Mouse (Mus musculus) MEL (cell line): ENCODE measurements around the gene Cdc42ep5. TPM values are rescaled to one million over a fixed set of nuclear protein-coding genes. Genes with fewer than 3 reads are reported as not detected.

Experiments used
- DNase-seq: peaks from one replicate; pipeline ENCODE4 v3.0.0; 2011; ENCODE audit warnings: low read depth, low spot score
- H3K27ac ChIP-seq: 2 replicates; pipeline ENCODE4 v1.5.1; 2012; ENCODE audit warnings: low read depth, mild to moderate bottlenecking, control low read depth, low read length, moderate library complexity; ENCODE audit not compliant: control insufficient read depth
- H3K27me3 ChIP-seq, 2 experiments: fragments of 150-350 bp in 1 of 2; sonication (generic) in 1 of 2; 2 replicates each; pipeline ENCODE4 v1.6.1; 2012; ENCODE audit warnings: low read length in 2 of 2, mild to moderate bottlenecking in 2 of 2, improper control_type of control experiment in 1 of 2, moderate library complexity in 1 of 2; ENCODE audit not compliant: insufficient read depth in 2 of 2, control insufficient read depth in 1 of 2
- H3K36me3 ChIP-seq, 2 experiments: 2 replicates each; pipeline ENCODE4 v1.6.1; 2012 to 2014; ENCODE audit warnings: low read length in 2 of 2, improper control_type of control experiment in 1 of 2, inconsistent platforms in 1 of 2, mild to moderate bottlenecking in 1 of 2; ENCODE audit not compliant: insufficient read depth in 2 of 2, control insufficient read depth in 1 of 2
- H3K4me1 ChIP-seq, 2 experiments: fragments of 150-350 bp in 1 of 2; sonication (generic) in 1 of 2; 2 replicates each; pipeline ENCODE4 v1.6.1; 2012; ENCODE audit warnings: low read length in 2 of 2, improper control_type of control experiment in 1 of 2, mild to moderate bottlenecking in 1 of 2; ENCODE audit not compliant: insufficient read depth in 2 of 2, control insufficient read depth in 1 of 2
- H3K4me3 ChIP-seq, 2 experiments: fragments of 150-350 bp in 1 of 2; sonication (generic) in 1 of 2; 2 replicates each; pipeline ENCODE4 v1.5.1; 2012; ENCODE audit warnings: low read depth in 2 of 2, low read length in 2 of 2, mild to moderate bottlenecking in 2 of 2, moderate library complexity in 2 of 2, control low read depth in 1 of 2, improper control_type of control experiment in 1 of 2; ENCODE audit not compliant: control insufficient read depth in 1 of 2, insufficient read depth in 1 of 2
- H3K79me2 ChIP-seq: 2 replicates; pipeline ENCODE4 v1.6.1; 2012; ENCODE audit warnings: mild to moderate bottlenecking, low read length, moderate library complexity; ENCODE audit not compliant: control insufficient read depth, poor library complexity, insufficient read depth
- H3K9ac ChIP-seq: 2 replicates; pipeline ENCODE4 v1.6.1; 2012; ENCODE audit warnings: low read depth, mild to moderate bottlenecking, control low read depth, low read length, moderate library complexity; ENCODE audit not compliant: control insufficient read depth, poor library complexity, severe bottlenecking
- H3K9me3 ChIP-seq: fragments of 150-350 bp; sonication (generic); replicated peaks from 2 replicates; pipeline ENCODE4 v1.6.1; 2012; ENCODE audit warnings: mild to moderate bottlenecking, low read length, improper control_type of control experiment, moderate library complexity; ENCODE audit not compliant: insufficient read depth
- BHLHE40 ChIP-seq: IDR thresholded peaks from 2 replicates; pipeline ENCODE4 v1.6.1; 2012; ENCODE audit warnings: low read depth, mild to moderate bottlenecking, inconsistent platforms, low read length, improper control_type of control experiment, borderline replicate concordance
- CHD2 ChIP-seq: IDR thresholded peaks from 2 replicates; pipeline ENCODE4 v1.6.1; 2011; ENCODE audit warnings: low read length, improper control_type of control experiment
- CTCF ChIP-seq, 3 experiments: IDR thresholded peaks in 2 of 3; conservative IDR thresholded peaks in 1 of 3; 2 replicates each; pipeline ENCODE4 v1.5.1; 2011 to 2012; ENCODE audit warnings: low read length in 3 of 3, low read depth in 2 of 3, mild to moderate bottlenecking in 2 of 3, improper control_type of control experiment in 1 of 3, inconsistent platforms in 1 of 3, mixed read lengths in 1 of 3, moderate library complexity in 1 of 3; ENCODE audit not compliant: control insufficient read depth in 1 of 3, insufficient read depth in 1 of 3, poor library complexity in 1 of 3, severe bottlenecking in 1 of 3
- ETS1 ChIP-seq: IDR thresholded peaks from 2 replicates; pipeline ENCODE4 v1.6.1; 2012; ENCODE audit warnings: low read depth, mild to moderate bottlenecking, inconsistent platforms, low read length, improper control_type of control experiment, moderate library complexity
- GABPA ChIP-seq: IDR thresholded peaks from 2 replicates; pipeline ENCODE4 v1.6.1; 2012; ENCODE audit warnings: low read depth, mild to moderate bottlenecking, inconsistent platforms, low read length, improper control_type of control experiment, moderate library complexity
- GATA1 ChIP-seq: IDR thresholded peaks from 2 replicates; pipeline ENCODE4 v1.6.1; 2011; ENCODE audit warnings: low read depth, low read length, improper control_type of control experiment
- HCFC1 ChIP-seq: IDR thresholded peaks from 2 replicates; pipeline ENCODE4 v1.6.1; 2012; ENCODE audit warnings: low read depth, mild to moderate bottlenecking, inconsistent platforms, low read length, improper control_type of control experiment, moderate library complexity
- JUND ChIP-seq: IDR thresholded peaks from 2 replicates; pipeline ENCODE4 v1.6.1; 2011; ENCODE audit warnings: low read depth, mild to moderate bottlenecking, improper control_type of control experiment, low read length
- NELFE ChIP-seq: IDR thresholded peaks from 2 replicates; pipeline ENCODE4 v1.6.1; 2011; ENCODE audit warnings: low read depth, low read length, improper control_type of control experiment
- NRF1 ChIP-seq: IDR thresholded peaks from 2 replicates; pipeline ENCODE4 v1.6.1; 2014; ENCODE audit warnings: low read depth, mild to moderate bottlenecking, inconsistent platforms, low read length, improper control_type of control experiment, moderate library complexity; ENCODE audit not compliant: poor library complexity, insufficient read depth, severe bottlenecking
- POLR2A ChIP-seq, 2 experiments: IDR thresholded peaks; 2 replicates each; pipeline ENCODE4 v1.6.1; 2011 to 2012; ENCODE audit warnings: low read length in 2 of 2, mild to moderate bottlenecking in 2 of 2, control low read depth in 1 of 2, improper control_type of control experiment in 1 of 2, low read depth in 1 of 2, moderate library complexity in 1 of 2; ENCODE audit not compliant: control insufficient read depth in 1 of 2, insufficient read depth in 1 of 2, poor library complexity in 1 of 2
- POLR2AphosphoS2 ChIP-seq: IDR thresholded peaks from 2 replicates; pipeline ENCODE4 v1.6.1; 2011; ENCODE audit warnings: low read length, improper control_type of control experiment
- POLR2AphosphoS5 ChIP-seq: IDR thresholded peaks from 2 replicates; pipeline ENCODE4 v1.6.1; 2012; ENCODE audit warnings: low read depth, borderline replicate concordance, mild to moderate bottlenecking, inconsistent platforms, low read length, moderate library complexity, mixed read lengths
- RCOR1 ChIP-seq: IDR thresholded peaks from 2 replicates; pipeline ENCODE4 v1.6.1; 2012; ENCODE audit warnings: low read depth, mild to moderate bottlenecking, inconsistent platforms, low read length, improper control_type of control experiment
- SIN3A ChIP-seq: IDR thresholded peaks from 2 replicates; pipeline ENCODE4 v1.6.1; 2012; ENCODE audit warnings: low read length, improper control_type of control experiment, inconsistent platforms
- UBTF ChIP-seq: IDR thresholded peaks from 2 replicates; pipeline ENCODE4 v1.6.1; 2012; ENCODE audit warnings: low read depth, mild to moderate bottlenecking, inconsistent platforms, low read length, improper control_type of control experiment, moderate library complexity, borderline replicate concordance; ENCODE audit not compliant: insufficient read depth
- USF1 ChIP-seq: IDR thresholded peaks from 2 replicates; pipeline ENCODE4 v1.6.1; 2014; ENCODE audit warnings: low read depth, mild to moderate bottlenecking, inconsistent platforms, low read length, improper control_type of control experiment, moderate library complexity
- USF2 ChIP-seq, 2 experiments: IDR thresholded peaks; 2 replicates each; pipeline ENCODE4 v1.6.1; 2011 to 2012; ENCODE audit warnings: improper control_type of control experiment in 2 of 2, low read length in 2 of 2, borderline replicate concordance in 1 of 2, inconsistent platforms in 1 of 2, low read depth in 1 of 2, mild to moderate bottlenecking in 1 of 2; ENCODE audit not compliant: insufficient read depth in 1 of 2
- ZC3H11A ChIP-seq: IDR thresholded peaks from 2 replicates; pipeline ENCODE4 v1.6.1; 2012; ENCODE audit warnings: low read depth, mild to moderate bottlenecking, inconsistent platforms, low read length, improper control_type of control experiment
- ZNF384 ChIP-seq: IDR thresholded peaks from 2 replicates; pipeline ENCODE4 v1.6.1; 2012; ENCODE audit warnings: low read depth, mild to moderate bottlenecking, inconsistent platforms, low read length, improper control_type of control experiment
- polyA plus RNA-seq, 2 experiments: library from polyadenylated mRNA; stranded (reverse) in 1 of 2; unstranded in 1 of 2; fragments of >175 nt in 1 of 2; fragments of >200 nt in 1 of 2; gene quantifications; 2 replicates each; pipeline versions ENCODE4 v1.2.1 to v1.2.4; 2012; ENCODE audit warnings: low replicate concordance in 2 of 2, low read depth in 1 of 2; ENCODE audit not compliant: insufficient read length in 2 of 2, insufficient read depth in 1 of 2, missing spikeins in 1 of 2
- total RNA-seq: library from RNA; depleted of rRNA; stranded (reverse); fragments of 300-350 nt; gene quantifications from 2 replicates; pipeline ENCODE4 v1.2.3, GENCODE M21; 2012

The Cdc42ep5 gene
- total and polyA plus RNA-seq, 3 experiments: 0.24 TPM; not detected in 2

DNA sequence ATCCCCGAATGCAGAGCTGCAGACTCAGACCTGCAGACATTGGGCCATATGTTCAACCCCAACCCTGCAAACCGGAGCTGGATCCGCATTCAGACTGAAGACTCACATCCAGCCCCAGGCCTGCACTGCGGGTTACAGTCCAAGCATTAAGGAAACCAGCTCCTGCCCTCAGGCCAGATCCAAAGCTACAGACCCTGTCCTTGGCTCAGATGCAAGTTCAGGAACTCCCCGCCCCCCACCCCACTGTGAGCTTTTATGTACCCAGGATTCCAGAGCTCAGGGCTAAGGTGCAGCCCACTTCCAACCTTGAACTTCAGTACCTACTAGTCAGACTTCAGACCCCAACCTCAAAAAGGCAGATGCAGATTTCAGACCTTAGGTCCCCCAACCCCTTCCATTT lies 39.8 kb downstream of the Cdc42ep5 start:
- Histone ChIP-seq H3K9me3 (no peaks in the 10 kb centered on the region), H3K27me3 (peaks cover 0 to 1% of the 10 kb centered on the region in 2 experiments; a peak in 1 of 4 replicates), H3K9ac (no peak overlapping the region), H3K36me3 (no peaks in the 10 kb centered on the region), H3K79me2 (no peaks in the 10 kb centered on the region), H3K27ac (no peak overlapping the region), H3K4me1 (peaks cover 0 to 6% of the 10 kb centered on the region in 2 experiments; a peak in 1 of 4 replicates), H3K4me3 (no peak overlapping the region)
- TF ChIP-seq NRF1 (no peak), GABPA (no peak), ZNF384 (no peak), UBTF (no peak), USF1 (no peak), RCOR1 (no peak), HCFC1 (no peak), BHLHE40 (no peak), GATA1 (no peak), SIN3A (no peak), POLR2AphosphoS2 (no peak), USF2 (IDR thresholded peaks at IDR 0.05; ENCODE audit: borderline replicate concordance in 1 of 2, insufficient read depth in 1 of 2, low read depth in 1 of 2, low read length in 2 of 2) (no peak), POLR2A (IDR thresholded peaks at IDR 0.05; ENCODE audit: control insufficient read depth in 1 of 2, insufficient read depth in 1 of 2, low read depth in 1 of 2, low read length in 2 of 2, poor library complexity in 1 of 2) (no peak), ZC3H11A (no peak), CHD2 (no peak), JUND (no peak), POLR2AphosphoS5 (no peak), NELFE (no peak), ETS1 (no peak)
- no peak for DNase-seq

GRCm38 (mm10) chr7:4124315-4124759 lies 40.3 kb downstream of the Cdc42ep5 start:
- TF ChIP-seq GATA1: peak; percentile 61; the same call in 1 of the 2 replicates
- TF ChIP-seq CTCF (IDR thresholded peaks at IDR 0.05 in 2 of 3, conservative IDR thresholded peaks at IDR 0.05 in 1 of 3; ENCODE audit: control insufficient read depth in 1 of 3, insufficient read depth in 1 of 3, low read depth in 2 of 3, low read length in 3 of 3, poor library complexity in 1 of 3, severe bottlenecking in 1 of 3): peak in 1 of 3 experiments; percentile 2; a peak in 1 of 6 replicates
- TF ChIP-seq RCOR1: no peak
- no peak overlapping the region for H3K9ac ChIP-seq
- H3K36me3 ChIP-seq: no peaks in the 10 kb centered on the region
- DNase-seq: peak; percentile 42
- H3K4me3 ChIP-seq: no peak overlapping the region
- no peak overlapping the region for H3K27ac ChIP-seq
- peaks cover 0 to 6% of the 10 kb centered on the region in 2 experiments; a peak in 1 of 4 replicates for H3K4me1 ChIP-seq
- no peaks in the 10 kb centered on the region for H3K79me2 ChIP-seq
- H3K27me3 ChIP-seq: peaks cover 0 to 1% of the 10 kb centered on the region in 2 experiments; a peak in 1 of 4 replicates
- H3K9me3 ChIP-seq: no peaks in the 10 kb centered on the region
